Mouse (Mus musculus): ENCODE results near the gene Tspan11. TPM values are rescaled to one million over a fixed set of nuclear protein-coding genes. Genes with fewer than 3 reads are reported as not detected.

Gene Tspan11
- total and polyA plus RNA-seq, 2 experiments from 2014 or later, result 3.6 to 5.6 TPM

DNA sequence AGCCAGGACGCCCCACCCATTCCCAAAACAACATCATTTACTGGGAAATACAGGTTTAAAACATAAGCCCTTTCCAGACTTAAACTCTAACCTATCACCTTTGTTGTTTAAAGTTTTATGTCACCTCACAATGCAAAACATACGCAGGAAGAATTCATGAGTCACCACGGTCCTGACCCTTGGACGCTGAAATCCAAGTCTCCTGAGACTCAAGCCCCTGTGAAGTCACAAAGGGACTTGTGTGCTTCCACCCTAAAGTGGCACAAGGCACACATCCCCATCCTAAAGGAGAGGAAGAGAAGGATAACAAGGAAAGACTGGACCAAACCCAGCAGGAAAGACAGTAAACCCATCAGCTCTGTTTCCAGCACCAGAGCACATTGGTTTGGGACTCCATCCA lies 22.0 kb upstream of the Tspan11 start:
- 82% methylated on average over 4 of the region's 4 CpGs for WGBS
- ATAC-seq (no peak), DNase-seq (ENCODE audit: low spot score) (no peak)
- H3K27me3 ChIP-seq (ENCODE audit: insufficient read depth, low read length), result no peaks in the 10 kb centered on the region
- H3K4me2 ChIP-seq (ENCODE audit: low read depth, low read length), result no peak overlapping the region
- no peak overlapping the region for H3K9ac ChIP-seq (replicated peaks; ENCODE audit: low read length)
- H3K27ac ChIP-seq, result no peak overlapping the region
- no peaks in the 10 kb centered on the region for H3K4me1 ChIP-seq (ENCODE audit: insufficient read depth, low read length)
- H3K36me3 ChIP-seq (ENCODE audit: insufficient read depth, low read length), result no peaks in the 10 kb centered on the region
- no peak for TF ChIP-seq CTCF (IDR thresholded peaks at IDR 0.05; ENCODE audit: low read depth)
- no peak overlapping the region for H3K4me3 ChIP-seq (ENCODE audit: low read length)
- no peaks in the 10 kb centered on the region for H3K9me3 ChIP-seq (ENCODE audit: low read length)

DNA sequence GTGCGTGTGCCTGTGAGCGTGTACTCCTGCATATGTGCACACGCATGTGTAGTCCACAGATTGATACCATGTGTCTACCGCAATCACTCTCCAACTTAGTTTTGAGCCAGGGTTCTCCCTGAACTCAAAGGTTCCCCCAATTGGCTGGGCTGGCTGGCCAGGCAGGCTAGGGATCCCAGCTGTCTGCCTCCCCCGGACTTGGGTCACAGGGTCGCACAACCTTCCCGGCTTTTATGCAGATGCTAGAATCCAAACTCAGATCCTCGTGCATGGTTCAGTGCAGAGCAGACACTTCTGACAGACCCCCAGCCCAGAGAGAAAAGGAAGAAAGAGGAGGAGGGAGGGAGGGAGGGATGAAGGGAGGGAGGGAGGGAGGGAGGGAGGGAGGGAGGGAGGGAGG lies 18.8 kb upstream of the Tspan11 start:
- no peak for TF ChIP-seq CTCF (IDR thresholded peaks at IDR 0.05; ENCODE audit: low read depth)
- H3K27me3 ChIP-seq (ENCODE audit: insufficient read depth, low read length), result no peaks in the 10 kb centered on the region
- no peak overlapping the region for H3K27ac ChIP-seq
- H3K9me3 ChIP-seq (ENCODE audit: low read length), result 0 out of 2 replicates have a peak, but pooled peaks cover 3% of the 10 kb centered on the region
- WGBS, result 62% methylated on average over 8 of the region's 8 CpGs
- ATAC-seq (no peak), DNase-seq (ENCODE audit: low spot score) (no peak)
- H3K36me3 ChIP-seq (ENCODE audit: insufficient read depth, low read length), result no peaks in the 10 kb centered on the region
- H3K4me3 ChIP-seq (ENCODE audit: low read length), result no peak overlapping the region
- no peak overlapping the region for H3K4me2 ChIP-seq (ENCODE audit: low read depth, low read length)
- H3K4me1 ChIP-seq (ENCODE audit: insufficient read depth, low read length), result no peaks in the 10 kb centered on the region
- H3K9ac ChIP-seq (replicated peaks; ENCODE audit: low read length), result no peak overlapping the region

DNA sequence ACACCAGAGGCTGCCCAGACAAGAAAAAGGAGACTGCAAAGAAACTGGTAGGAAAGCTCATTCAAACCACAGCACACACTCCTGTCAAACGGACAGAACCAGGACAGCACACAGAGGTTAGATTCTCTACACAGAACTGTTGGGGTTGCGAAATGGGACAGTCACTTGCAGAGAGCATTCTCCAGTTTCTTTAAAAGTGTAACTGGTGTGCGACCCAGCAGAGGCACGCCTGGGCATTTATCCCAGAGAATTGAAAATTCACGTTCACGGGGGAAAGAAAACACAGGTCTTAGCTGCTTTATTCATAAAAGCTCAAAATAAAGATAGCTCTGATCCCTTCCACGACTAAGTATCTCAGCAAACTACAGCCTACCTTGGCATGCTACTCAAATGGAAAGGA lies 18.3 kb upstream of the Tspan11 start:
- ATAC-seq, result no peak
- no peak for DNase-seq (ENCODE audit: low spot score)
- no peak for TF ChIP-seq CTCF (IDR thresholded peaks at IDR 0.05; ENCODE audit: low read depth)
- H3K9ac ChIP-seq (replicated peaks; ENCODE audit: low read length), result no peak overlapping the region
- 78% methylated on average over 7 of the region's 7 CpGs for WGBS
- H3K27ac ChIP-seq, result no peak overlapping the region
- 0 out of 2 replicates have a peak, but pooled peaks cover 3% of the 10 kb centered on the region for H3K9me3 ChIP-seq (ENCODE audit: low read length)
- no peaks in the 10 kb centered on the region for H3K27me3 ChIP-seq (ENCODE audit: insufficient read depth, low read length)
- H3K4me1 ChIP-seq (ENCODE audit: insufficient read depth, low read length), result no peaks in the 10 kb centered on the region
- no peaks in the 10 kb centered on the region for H3K36me3 ChIP-seq (ENCODE audit: insufficient read depth, low read length)
- H3K4me2 ChIP-seq (ENCODE audit: low read depth, low read length), result no peak overlapping the region
- no peak overlapping the region for H3K4me3 ChIP-seq (ENCODE audit: low read length)

DNA sequence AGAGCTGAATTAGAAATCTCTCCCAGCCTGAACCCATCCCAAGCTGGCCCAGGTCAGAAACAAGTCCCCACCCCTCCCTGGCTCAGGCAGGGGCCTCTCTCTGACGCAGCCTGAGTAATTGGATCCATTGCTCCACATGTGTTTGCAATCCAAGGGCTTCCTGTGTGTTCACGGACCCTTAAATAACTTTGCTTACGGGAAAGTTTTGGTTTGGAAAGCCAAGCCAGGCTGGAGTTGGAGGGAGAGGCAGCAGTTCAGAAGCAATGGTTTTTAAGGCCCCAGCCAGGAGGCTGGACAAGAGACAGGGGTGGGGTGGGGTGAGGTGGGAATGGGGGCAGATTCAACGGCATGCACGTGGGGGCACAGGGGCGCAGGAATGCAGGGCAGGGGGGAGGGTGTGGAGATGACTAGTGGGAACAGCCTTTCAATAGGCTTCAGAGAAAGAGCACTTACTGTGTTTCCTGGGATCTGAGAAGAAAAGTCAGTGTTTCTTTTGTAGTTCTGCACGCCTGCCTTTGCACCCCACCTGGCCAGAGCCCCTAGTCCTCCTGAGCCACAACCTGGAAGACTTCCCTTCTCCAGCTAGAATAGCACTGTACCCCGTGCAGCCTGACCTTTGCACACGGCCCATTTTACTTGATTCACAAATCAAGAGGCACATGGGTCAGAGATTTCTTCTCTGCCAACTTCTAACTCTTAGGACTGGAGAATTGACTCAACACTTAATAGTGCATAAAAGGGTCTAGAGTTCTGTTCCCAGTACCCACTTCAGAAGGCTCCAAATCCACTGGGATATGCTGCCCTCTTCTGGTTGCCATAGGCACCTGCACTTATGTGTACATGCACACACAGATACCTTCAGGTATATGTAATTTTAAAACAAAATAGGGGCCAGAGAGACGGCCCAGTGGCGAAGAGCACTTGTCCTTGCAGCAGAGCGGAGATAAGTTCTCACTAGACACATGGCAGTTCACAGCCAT lies 16.8 kb upstream of the Tspan11 start:
- WGBS, result 82% methylated on average over 12 of the region's 12 CpGs
- peak; percentile 13; the same call in 1 of the 2 replicates for TF ChIP-seq CTCF (IDR thresholded peaks at IDR 0.05; ENCODE audit: low read depth)
- no peak overlapping the region for H3K4me3 ChIP-seq (ENCODE audit: low read length)
- no peak for ATAC-seq
- H3K4me2 ChIP-seq (ENCODE audit: low read depth, low read length), result no peak overlapping the region
- no peak overlapping the region for H3K9ac ChIP-seq (replicated peaks; ENCODE audit: low read length)
- no peaks in the 10 kb centered on the region for H3K36me3 ChIP-seq (ENCODE audit: insufficient read depth, low read length)
- peaks cover 4% of the 10 kb centered on the region; the same call in 1 of the 2 replicates for H3K4me1 ChIP-seq (ENCODE audit: insufficient read depth, low read length)
- H3K27ac ChIP-seq, result no peak overlapping the region
- no peak for DNase-seq (ENCODE audit: low spot score)
- 0 out of 2 replicates have a peak, but pooled peaks cover 3% of the 10 kb centered on the region for H3K9me3 ChIP-seq (ENCODE audit: low read length)
- no peaks in the 10 kb centered on the region for H3K27me3 ChIP-seq (ENCODE audit: insufficient read depth, low read length)

DNA sequence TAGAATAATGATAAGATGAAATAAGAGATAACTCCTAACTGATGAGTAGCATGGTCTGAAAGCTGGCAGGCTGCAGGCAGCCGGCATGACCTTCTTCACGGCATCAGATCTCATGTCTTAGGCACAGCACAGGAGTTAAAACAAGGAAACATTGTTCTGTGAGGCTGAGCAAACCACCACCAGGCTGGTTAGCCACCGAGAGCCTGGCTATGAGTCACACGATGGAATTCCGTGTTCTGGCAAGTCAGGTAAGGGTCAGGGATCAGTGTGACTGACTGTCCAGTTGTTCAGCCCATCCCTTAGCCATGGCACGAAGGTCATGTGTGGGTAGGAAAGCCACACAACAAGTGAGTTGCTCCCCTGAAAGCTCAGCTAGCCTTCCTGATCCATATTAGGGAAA lies 16.0 kb upstream of the Tspan11 start:
- H3K4me3 ChIP-seq (ENCODE audit: low read length), result no peak overlapping the region
- 93% methylated on average over 6 of the region's 6 CpGs for WGBS
- H3K27me3 ChIP-seq (ENCODE audit: insufficient read depth, low read length), result no peaks in the 10 kb centered on the region
- H3K9me3 ChIP-seq (ENCODE audit: low read length), result 0 out of 2 replicates have a peak, but pooled peaks cover 3% of the 10 kb centered on the region
- ATAC-seq, result no peak
- no peak for DNase-seq (ENCODE audit: low spot score)
- H3K9ac ChIP-seq (replicated peaks; ENCODE audit: low read length), result no peak overlapping the region
- H3K27ac ChIP-seq, result no peak overlapping the region
- H3K4me1 ChIP-seq (ENCODE audit: insufficient read depth, low read length), result peaks cover 9% of the 10 kb centered on the region; the same call in 1 of the 2 replicates
- TF ChIP-seq CTCF (IDR thresholded peaks at IDR 0.05; ENCODE audit: low read depth), result no peak
- H3K4me2 ChIP-seq (ENCODE audit: low read depth, low read length), result no peak overlapping the region
- H3K36me3 ChIP-seq (ENCODE audit: insufficient read depth, low read length), result no peaks in the 10 kb centered on the region

DNA sequence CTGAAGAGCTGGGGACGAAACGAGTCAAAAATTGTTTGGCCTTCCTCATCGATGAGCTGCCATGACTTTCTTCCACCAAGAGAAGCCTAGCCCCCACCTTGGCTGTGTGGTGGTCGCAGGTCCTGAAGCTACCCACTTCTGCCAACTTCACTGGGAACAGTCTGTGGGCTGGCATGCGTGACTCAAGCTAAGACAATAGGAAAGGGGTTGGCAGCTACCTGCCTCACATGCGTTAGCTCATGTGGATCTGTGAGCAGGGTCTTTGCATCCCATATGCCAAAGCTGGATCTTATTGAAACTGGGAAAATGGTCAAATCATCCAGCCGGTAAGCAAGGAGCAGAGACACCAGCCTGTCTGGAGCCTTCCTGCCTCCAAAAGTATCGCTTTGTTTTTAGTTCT lies 14.8 kb upstream of the Tspan11 start:
- DNase-seq (ENCODE audit: low spot score), result no peak
- no peak overlapping the region for H3K4me3 ChIP-seq (ENCODE audit: low read length)
- peaks cover 9% of the 10 kb centered on the region; the same call in 1 of the 2 replicates for H3K4me1 ChIP-seq (ENCODE audit: insufficient read depth, low read length)
- H3K27me3 ChIP-seq (ENCODE audit: insufficient read depth, low read length), result no peaks in the 10 kb centered on the region
- no peak for TF ChIP-seq CTCF (IDR thresholded peaks at IDR 0.05; ENCODE audit: low read depth)
- H3K36me3 ChIP-seq (ENCODE audit: insufficient read depth, low read length), result no peaks in the 10 kb centered on the region
- 67% methylated on average over 8 of the region's 8 CpGs for WGBS
- no peak overlapping the region for H3K4me2 ChIP-seq (ENCODE audit: low read depth, low read length)
- H3K9me3 ChIP-seq (ENCODE audit: low read length), result 0 out of 2 replicates have a peak, but pooled peaks cover 3% of the 10 kb centered on the region
- no peak overlapping the region for H3K9ac ChIP-seq (replicated peaks; ENCODE audit: low read length)
- no peak overlapping the region for H3K27ac ChIP-seq
- ATAC-seq, result no peak
